Mouse (Mus musculus) frontal cortex, adult (tissue): ENCODE measurements around the gene Uggt1.

Source experiments
- ATAC-seq: cut with Nextera tagmentation; 2 replicates; pipeline ENCODE4 v1.9.2; 2017; ENCODE audit warnings: mild to moderate bottlenecking, moderate library complexity, mixed read lengths; ENCODE audit not compliant: low TSS enrichment

Gene Uggt1

DNA sequence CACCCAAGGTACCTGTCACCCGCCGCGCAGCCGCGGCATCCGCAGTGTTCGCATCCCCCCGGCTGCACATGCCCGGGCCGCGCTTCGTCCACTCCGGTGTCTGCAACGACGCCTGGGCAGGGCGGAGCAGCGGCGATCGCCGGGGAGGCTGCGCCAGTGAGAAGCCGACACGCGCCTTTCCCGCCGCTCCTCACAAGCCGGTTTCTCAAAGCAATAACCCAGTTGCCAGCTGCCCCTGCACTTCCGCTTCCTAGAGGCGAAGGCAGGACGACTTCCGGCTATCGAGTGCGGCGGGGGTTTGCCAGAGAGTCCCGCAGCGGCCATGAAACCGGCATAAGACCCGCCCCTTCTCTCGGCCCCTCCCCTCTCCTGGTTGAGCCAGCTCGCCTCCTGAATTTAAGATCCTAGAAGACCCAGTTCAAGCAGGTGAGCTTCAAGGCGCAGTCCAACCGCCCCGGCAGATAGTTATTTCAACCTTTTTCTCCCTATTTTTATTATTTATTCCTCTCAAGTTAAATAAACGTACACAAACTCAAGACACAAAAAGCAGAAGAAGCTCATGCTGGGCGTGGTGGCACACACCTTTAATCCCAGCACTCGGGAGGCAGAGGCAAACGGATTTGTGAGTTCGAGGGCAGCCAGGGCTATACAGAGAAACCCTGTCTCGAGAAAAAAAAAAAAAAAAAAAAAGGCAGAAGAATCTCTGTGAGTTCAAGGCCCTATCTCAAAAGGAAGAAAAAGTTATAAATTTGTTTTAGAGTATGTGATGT lies at the start of gene Uggt1:
Gene Uggt1 (minus strand): TSS at position 663 of the 770 bp plus-strand sequence.
- ATAC-seq: peak; percentile 99

DNA sequence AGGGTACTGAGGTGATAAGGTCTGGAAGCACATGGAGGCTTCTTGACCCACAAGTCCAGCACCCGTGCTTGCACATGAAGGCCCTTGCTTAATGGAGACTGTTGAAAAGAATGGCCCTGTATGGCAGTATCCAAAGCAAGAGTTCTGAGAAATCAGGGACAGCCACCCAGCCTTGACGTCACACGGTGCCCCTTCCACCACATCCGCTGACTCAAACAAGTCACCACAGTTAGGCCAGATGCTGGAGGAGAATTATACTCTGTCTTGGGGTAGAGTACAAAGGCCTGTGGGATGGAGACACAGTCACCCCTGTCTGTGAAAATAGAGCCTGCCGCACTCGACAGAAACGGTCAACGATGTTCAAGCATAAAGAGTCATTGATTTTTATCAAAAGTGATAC lies 49.0 kb upstream of the Uggt1 start:
- no peak for ATAC-seq

DNA sequence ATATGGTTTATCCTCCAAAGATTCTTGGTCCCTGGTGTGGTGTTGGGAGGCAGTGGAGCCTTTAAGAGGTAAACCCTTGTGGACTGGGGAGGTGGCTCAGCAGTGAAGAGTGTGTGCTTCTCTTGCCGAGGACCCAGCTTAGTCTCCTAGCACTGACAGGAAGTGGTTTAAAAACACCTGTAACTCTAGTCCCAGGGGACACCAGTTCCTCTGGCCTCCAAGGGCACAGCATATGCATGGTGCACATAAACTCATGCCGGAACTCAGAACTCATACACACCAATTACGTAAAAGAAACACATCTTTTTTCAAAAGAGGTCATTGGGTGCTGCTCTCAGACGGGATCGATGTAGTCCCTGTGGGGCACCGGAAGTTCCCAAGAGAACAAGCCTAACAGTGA lies 37.3 kb upstream of the Uggt1 start:
- ATAC-seq: no peak

DNA sequence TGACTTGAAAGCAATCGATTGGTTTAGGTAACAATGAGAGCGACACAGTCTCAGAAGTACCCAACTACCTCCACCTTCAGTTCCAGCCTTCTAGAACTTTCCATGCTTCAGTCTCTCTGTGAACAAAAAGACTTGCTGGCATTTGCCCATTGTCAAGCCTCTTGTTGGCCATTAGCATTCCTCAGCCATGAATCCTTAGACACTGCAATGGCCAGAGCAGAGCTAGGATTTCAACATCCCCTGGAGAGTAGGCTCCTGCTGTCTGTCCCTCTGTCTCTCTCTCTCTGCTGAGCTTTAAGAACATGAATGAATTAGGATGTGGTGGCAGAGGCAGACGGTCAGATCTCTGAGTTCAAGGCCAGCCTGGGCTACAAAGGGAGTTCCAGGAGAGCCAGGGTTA lies 36.4 kb upstream of the Uggt1 start:
- ATAC-seq: no peak

DNA sequence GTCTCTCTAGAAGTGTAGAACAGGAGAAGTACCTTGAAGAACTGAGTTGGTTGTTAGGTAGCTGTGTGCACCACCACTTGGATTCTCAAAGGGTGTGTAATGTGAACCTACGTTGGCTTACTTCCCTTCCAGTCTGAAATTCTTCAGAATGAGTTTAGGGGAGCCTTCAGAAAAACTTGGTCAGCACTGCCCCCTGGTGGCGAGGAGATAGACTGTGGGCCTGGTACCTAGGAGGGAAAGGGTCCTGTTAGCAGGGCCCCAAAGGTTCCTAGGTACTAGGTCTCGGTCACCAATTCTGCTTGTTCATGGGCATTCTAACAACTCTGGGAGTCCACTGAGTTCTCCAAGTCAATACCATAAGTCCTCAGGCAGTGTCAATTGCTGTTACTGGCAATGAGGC lies 34.7 kb upstream of the Uggt1 start:
- ATAC-seq: peak; percentile 93

DNA sequence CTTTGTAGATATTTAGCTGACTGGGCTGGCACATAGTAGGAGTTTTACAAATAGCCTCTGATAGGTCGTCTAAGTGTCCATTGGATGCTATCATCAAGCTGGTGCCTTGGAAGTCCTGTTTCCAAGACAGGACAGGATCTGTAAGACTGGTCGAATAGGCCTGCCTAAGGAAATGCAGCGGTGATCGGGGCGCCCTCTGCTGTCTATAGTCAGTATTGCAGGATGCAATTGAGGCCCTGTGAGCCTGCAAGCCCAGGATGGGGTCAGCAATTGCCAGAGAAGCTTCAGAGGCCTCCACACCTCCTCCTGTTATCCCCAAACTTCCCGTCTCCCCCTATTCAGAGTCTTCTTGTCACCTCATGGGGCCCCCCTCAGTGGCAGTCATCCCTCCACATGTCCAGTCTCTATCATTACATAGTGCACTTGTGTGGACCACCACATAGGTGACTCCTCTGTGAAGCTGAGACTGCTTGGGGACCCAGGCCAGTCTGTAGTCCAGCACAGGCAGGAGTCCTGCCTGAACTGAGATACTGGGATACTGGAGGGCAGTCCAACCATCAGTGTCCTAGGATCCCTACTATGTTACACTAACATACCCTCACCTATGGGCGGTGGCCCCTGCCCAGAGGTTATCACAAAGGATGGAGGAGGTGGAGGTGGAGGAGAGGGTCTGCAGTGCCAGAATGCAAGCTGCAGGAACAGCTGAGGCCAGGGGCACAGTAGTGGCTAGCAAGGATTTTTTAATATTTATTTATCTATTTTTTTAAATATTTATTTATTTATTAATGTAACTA lies 32.9 kb upstream of the Uggt1 start:
- ATAC-seq: no peak; the same call in 1 of the 2 replicates

DNA sequence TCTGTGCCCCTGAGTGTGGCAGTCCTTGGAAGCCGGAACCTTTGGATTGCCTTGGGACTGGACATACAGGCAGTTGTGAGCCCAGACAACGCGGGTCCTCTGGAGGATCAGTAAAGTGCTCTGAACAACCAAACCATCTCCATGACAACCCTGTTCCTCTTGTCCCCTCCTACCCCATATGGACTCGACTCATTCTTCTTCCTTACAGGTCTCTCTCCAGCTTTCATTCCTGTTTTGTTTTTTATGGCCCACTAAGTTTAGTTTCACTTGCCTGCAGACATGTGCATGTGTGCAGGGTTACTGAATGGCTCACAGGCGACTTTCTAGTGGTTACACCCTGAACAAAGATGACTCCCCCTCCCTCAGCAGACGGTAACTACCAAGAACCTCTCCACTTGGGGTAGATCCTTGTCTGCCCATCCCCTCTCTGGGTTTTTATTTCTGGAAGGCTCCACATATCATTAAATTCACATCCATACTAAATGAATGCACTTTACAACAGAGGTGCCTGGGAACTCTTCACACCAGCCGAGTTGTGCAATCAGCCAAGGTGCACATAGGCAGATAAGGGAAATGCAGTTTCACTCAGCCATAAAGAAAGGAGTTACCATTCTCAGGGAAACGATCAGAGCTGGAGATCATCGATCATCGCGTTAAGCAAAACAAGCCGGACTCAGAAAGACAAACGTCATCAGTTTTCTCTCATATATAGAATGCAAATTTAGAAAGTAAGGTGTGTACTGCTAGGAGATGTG lies 31.3 kb upstream of the Uggt1 start:
- no peak for ATAC-seq

DNA sequence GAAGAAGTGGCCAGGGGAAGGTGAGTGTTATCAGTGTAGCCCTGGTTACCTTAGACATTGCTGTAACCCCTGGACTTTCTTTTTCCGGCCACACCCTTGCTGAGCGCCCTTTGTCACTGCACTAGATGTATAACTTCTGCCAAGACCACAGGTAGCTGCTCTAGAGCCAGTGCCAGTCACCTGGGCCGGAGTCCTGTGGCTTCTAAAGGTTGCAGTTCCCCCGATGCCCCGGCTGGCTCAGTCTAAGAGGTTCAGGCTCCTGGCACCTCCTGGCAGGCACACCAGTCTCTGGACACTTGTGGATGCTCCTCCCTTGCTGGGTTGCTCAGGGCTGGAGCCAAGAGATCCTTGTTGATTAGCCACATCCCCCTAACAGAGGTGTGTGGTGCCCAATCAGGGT lies 29.9 kb upstream of the Uggt1 start, which contains the start of gene Neurl3:
Gene Neurl3 (minus strand): TSS at position 225 of the 400 bp plus-strand sequence.
- no peak for ATAC-seq

DNA sequence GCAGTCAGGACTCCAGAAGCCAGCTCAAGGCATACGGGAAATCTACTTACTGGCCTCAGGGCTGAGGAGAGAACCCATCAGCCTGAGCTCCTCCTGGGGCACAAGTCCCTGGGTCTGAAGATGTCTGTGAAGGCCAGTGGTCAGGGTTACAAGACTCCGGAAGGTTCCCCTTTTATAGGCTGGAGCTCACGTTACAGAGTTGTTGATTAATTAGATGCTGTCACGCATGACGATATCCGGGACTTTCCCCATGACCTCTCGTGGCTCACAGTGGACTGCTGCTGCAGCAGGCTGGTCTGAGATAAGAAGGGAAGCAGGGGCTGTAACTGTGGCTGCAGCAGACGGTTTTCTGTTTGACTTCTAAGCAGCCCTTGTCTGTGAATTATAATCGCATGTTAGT lies 28.8 kb upstream of the Uggt1 start:
- no peak for ATAC-seq

DNA sequence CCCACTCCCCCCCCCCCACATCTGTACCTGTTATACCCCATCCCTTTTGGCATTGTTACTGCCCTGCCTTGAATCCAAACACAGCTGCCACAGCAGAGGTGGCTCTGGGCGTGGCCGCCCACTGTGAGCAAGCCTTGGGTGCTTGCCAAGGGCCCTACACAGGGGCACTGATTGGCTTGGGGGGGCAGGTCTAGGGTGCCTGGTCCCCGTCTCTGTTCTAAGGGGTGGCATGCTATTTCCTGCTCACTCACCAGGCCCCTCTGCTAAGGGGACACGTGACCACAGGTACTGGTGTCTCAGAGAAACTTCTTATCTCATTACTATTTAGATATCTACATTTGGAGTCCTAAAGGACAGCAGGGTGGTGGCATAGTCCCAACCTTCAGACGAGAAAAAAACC lies 28.0 kb upstream of the Uggt1 start:
- ATAC-seq: no peak

DNA sequence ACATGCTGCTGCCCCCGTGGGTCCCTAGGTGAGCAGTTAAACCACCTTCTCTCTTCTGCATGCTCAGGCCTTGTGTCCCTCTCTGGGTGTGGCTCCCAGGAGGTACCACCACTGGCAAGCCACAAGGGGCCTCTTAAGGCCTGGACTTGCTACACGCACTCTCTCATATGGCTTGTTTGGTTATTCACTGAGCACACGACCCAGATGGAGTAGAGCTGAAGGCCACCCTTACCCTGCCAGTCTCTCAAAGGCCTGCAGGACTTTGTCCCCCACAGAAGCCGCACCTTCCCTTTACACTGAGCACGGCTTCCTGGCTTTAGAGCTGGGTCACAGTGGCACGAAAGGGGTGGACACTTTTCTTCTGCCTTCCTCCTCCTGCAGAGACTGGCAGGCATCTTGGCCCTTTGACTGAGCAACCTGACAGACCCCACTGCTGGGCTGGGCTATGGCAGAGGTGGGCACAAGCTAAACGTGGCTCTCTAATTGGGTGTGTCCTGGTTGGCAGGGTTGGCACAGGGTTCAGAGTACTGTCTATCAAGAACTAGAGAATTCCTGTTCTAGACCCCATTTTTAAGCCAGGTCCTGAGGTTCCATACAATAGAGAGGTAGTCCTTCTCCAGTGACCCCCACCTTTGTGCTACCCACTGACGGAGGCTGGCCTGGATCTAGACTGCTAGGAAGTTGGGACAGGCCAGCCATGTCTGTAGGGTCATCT lies 27.2 kb upstream of the Uggt1 start:
- ATAC-seq: no peak

DNA sequence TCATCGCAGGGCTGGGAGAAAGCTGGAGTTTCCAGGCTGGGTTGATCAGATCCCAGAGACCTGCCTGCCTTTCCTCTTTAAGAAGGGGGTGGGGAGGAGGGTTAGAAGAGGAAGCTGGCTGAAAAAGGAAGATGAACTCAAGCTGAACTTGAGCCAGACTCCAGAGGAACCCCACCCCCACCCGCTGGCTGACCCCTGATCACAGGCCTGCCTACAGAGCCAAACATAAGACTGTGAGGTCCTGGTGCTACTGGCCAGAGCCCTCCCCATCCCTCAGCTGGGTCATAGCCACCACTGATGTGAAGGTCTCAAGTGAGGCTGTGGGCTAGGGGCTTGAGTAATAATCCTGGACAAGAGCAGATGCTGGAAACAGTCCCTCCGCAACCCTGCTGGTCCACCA lies 26.1 kb upstream of the Uggt1 start:
- no peak for ATAC-seq

DNA sequence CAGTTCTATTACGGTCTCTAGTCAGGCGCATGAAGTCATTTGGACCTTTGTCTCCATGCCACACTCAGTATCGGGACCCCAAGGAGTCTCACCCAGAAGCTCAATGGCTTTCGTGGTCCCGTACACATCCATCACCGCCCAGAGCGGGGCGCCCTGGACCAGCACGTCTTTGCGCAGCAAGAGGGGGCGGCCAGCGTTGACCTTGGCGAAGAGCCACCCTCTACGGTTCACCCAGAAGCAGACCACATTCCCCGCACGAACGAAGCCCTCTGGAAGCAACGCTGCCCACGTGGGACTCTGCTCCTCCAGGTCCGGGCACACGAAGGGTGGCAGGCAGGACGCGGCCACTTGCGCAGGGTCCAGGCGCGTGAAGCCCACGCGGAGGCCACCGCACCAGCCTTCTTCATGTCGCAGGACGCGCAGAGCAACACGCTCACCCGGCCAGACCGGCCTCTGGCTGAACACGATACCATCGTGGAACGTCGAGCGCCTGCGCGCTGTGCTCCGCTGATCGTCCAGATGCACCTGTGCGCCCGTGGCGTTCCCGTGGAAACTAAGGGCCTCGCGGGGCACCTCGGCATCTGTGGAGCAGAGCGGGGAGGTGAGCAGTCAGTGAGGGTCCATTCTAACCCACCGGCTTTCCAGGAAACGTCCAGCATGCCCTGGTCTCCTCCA lies 24.7 kb upstream of the Uggt1 start:
- no peak for ATAC-seq

DNA sequence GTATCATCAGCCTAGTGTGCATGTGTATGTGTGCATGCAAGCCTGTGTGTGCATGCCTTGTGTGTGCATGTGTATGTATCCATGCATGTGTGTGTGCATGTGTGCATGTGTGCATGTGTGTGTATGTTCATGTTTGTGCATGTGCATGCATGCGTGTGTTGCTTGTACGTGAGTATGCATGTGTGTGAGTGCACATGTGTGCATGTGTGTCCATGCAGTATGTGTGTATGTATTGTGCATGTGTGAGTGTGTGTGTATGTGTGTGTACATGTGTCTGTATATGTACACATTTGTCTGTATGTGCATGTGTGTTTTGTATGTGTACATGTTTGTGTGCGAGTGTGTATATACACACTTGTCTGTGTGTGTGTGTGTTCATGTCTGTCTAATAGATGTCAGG lies 23.1 kb upstream of the Uggt1 start:
- ATAC-seq: no peak

DNA sequence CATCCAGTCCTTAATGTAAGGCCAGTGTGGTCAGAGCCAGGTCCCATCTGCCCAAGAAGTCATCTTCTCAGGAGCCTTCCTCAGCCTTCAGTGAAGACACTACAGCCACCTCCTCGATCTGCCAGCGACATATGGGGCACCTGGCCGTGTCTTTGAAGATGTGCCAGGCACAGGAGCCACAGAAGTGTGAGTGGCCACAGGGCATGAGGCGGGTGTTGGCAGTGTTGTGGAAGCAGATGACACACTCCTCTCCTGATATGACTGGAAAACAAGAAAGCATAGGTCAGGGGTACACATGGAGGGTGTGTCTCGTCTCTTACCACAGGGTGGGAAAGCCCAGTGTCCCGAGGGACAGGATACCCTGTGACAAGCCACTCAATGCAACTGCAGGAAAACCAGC lies 21.8 kb upstream of the Uggt1 start:
- no peak for ATAC-seq

DNA sequence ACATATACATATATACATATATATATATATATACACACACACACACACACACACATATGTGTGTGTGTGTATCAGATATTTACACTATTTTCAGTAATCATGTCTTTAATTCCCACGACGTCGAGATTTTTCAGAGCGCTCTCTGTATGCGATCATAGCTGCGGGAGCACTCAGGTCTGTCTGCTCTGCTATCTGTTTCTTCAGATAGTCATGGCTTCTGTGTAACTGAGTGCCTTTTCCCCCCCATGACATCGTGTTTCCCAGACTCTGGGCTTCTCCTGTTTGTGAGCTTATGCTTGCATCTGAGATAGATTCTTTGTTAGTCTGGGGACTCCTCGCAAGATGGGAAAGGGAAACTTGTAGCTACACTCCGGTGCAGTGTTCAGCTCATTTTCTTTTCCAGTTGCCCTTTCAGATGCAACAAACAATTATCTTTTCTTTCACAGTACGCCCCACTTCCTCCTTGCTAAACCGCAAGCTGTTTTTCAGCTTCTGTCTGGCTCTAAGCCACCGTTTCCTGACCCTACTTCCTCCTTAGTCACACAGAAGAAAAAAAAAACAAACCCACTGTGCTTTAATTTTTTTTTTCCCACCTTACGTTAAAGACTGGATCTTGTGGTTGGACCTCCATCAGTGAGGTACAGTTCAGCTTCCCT lies 19.4 kb upstream of the Uggt1 start:
- ATAC-seq: no peak

DNA sequence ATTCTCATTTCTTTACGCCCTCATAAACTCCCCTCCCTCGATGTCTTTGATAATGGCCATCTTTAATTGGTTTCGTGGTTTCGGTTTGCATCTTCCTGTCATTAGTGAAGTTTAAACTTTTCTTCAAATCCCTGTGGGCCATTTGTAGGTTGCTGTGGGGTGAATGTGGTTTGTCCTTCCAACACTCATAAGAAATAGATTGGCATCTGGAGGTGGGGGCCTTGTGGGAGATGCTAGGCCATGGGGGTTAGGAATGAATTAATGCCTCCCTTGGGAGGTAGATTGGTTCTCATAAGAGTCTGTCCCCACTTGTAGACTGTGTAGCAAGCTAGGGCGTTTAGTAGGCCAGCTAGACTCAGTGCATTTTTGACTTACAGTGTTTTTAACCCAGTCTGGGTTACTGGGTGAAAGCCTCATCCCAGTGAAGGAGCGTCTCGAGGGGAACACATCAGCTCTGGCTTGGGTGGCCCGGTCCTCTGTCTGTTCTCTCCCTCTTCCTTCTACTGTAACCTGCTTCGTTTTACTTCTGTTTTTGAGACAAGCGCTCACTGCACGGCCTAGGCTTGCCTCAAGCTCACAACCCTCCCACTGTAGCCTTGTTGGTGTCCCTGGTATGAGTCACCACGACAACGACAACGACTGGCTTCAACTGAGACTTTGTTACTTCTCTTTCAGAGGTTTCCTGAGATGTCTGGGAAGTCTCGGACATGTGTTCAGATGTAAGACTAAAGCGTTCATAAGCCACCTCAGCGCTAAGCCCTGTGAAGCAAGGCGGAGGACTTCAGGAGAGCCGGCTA lies 17.4 kb upstream of the Uggt1 start:
- peak; percentile 34; the same call in 1 of the 2 replicates for ATAC-seq

DNA sequence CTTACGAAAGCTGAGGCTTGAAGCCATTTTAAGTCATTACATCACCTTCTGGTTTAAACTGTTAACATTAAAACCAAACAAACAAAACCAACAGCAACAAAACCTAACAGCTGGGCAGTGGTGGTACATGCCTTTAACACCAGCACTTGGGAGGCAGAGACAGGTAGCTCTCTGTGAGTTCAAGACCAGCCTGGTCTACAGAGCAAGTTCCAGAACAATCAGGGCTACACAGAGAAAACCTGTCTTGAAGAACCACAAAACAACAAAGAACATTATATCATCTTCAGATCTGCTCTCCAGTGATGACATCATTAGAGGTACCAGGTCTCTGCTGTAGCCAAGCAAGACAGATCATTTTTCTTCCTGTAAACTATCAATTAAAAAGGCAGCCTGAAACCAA lies 15.9 kb upstream of the Uggt1 start:
- ATAC-seq: no peak

DNA sequence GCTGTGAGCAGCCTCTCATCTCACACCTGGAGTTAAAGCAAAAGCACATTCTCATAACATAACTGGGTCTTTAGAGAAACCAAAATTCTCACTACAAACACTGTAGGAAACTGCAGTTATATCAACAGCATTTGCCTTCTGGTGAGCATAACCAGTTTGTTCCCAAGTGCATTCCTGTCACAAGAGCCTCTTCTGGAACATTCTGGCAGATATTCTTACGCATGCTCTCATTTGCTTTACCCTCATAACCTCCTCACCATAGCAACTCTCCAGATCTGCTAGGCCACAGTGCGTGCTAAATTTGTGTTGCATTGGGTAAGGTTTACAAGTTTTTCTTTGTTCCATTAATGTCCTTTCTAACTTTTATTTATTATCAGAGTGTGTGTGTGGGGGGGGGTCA lies 14.8 kb upstream of the Uggt1 start:
- ATAC-seq: no peak

DNA sequence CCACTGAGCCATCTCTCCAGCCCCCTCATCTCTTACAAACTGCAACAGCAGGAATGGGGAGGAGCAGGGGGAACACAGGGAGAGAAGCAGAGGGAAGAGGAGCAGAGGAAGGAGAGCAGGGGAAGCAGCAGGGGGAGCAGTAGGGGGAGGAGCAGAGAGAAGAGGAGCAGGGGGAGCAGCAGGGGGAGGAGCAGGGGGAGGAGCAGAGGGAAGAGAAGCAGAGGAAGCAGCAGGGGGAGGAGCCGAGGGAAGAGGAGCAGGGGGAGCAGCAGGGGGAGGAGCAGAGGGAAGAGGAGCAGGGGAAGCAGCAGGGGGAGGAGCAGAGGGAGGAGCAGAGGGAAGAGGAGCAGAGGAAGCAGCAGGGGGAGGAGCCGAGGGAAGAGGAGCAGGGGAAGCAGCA lies 14.1 kb upstream of the Uggt1 start:
- ATAC-seq: no peak
